Mouse (Mus musculus) kidney, embryonic 15.5 days (tissue): ENCODE measurements around the gene Eri3. TPM values are rescaled to one million over a fixed set of nuclear protein-coding genes. Genes with fewer than 3 reads are reported as not detected.

ENCODE experiments used
- ATAC-seq: fragments of 200-750 bp; cut with Nextera tagmentation; replicated peaks from 2 replicates; pipeline ENCODE4 v1.8.0; 2017; ENCODE audit warnings: moderate TSS enrichment; ENCODE audit not compliant: low FRiP score
- H3K27ac ChIP-seq: fragments of 300-500 bp; sonication (generic); 2 replicates; pipeline ENCODE4 v1.5.1; 2015; ENCODE audit warnings: mild to moderate bottlenecking, inconsistent platforms
- H3K27me3 ChIP-seq: fragments of 300-500 bp; sonication (generic); 2 replicates; pipeline ENCODE4 v1.6.1; 2015; ENCODE audit warnings: inconsistent platforms
- H3K36me3 ChIP-seq: fragments of 300-500 bp; sonication (generic); 2 replicates; pipeline ENCODE4 v1.6.1; 2015; ENCODE audit warnings: inconsistent platforms
- H3K4me1 ChIP-seq: fragments of 300-500 bp; sonication (generic); 2 replicates; pipeline ENCODE4 v1.6.1; 2015; ENCODE audit warnings: inconsistent platforms
- H3K4me2 ChIP-seq: fragments of 300-500 bp; sonication (generic); 2 replicates; pipeline ENCODE4 v1.6.1; 2015; ENCODE audit warnings: moderate library complexity, mild to moderate bottlenecking, inconsistent platforms
- H3K4me3 ChIP-seq: fragments of 300-500 bp; sonication (generic); replicated peaks from 2 replicates; pipeline ENCODE4 v1.5.1; 2015; ENCODE audit warnings: mild to moderate bottlenecking, inconsistent platforms
- H3K9ac ChIP-seq: fragments of 300-500 bp; sonication (generic); 2 replicates; pipeline ENCODE4 v1.6.1; 2015; ENCODE audit warnings: mild to moderate bottlenecking, inconsistent platforms
- H3K9me3 ChIP-seq: fragments of 300-500 bp; sonication (generic); replicated peaks from 2 replicates; pipeline ENCODE4 v1.6.1; 2016; ENCODE audit warnings: inconsistent platforms
- WGBS: fragments of 180-500 bp; shearing (Covaris S2); methylation state at CpG from one replicate; pipeline ENCODE4 v1.1.7; 2015; ENCODE audit warnings: mixed read lengths; 5-methylcytosine and 5-hydroxymethylcytosine counted together
- polyA plus RNA-seq: library from polyadenylated mRNA; unstranded; fragments of >200 nt; fragmentation: Nextera tagmentation; extraction: Ambion mirVana; gene quantifications from 2 replicates; pipeline ENCODE4 v1.2.1, GENCODE M21; 2015

The Eri3 gene
- polyA plus RNA-seq, 1 experiment from 2014 or later: 149 TPM

DNA sequence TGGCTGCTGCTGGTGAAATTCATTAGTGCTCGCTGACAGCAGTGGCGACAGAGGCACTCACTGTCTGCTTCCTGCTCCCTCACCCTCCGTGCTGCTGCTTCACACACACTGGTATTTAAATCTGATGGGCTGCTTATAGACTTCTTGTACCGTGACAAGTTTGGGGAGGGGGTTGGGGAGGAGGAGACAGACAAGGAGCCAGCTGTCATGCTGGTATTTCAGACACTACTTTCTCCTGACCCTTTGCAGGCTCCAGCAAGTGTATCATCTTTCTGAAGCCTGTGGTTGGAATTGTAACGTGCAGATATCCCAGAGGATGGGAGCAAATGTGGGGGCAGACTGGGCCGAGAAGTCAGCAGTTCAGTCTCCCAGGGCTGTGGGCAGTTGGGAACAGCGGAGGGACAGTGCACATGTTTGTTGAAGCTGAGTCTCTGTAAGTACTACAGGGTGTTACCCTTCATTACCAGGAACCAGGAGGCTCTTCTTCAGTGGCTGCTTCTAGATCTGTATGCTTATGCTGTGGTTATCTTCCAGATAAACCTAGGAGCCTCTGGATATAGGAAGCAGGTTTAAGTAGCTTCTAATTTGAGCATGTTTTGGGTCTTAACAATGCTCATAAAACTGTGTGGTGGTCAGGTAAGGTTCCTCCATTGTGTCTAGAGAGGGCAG is 59.3 kb downstream of the Eri3 start:
- ATAC-seq: peak; percentile 44
- no peak overlapping the region for H3K9ac ChIP-seq
- no peaks in the 10 kb centered on the region for H3K27me3 ChIP-seq
- no peak overlapping the region for H3K27ac ChIP-seq
- H3K4me3 ChIP-seq: no peak overlapping the region
- H3K36me3 ChIP-seq: peaks cover 46% of the 10 kb centered on the region
- peaks cover 40% of the 10 kb centered on the region for H3K4me1 ChIP-seq
- H3K4me2 ChIP-seq: no peak overlapping the region
- H3K9me3 ChIP-seq: no peaks in the 10 kb centered on the region
- 34% methylated on average over 7 of the region's 7 CpGs for WGBS

DNA sequence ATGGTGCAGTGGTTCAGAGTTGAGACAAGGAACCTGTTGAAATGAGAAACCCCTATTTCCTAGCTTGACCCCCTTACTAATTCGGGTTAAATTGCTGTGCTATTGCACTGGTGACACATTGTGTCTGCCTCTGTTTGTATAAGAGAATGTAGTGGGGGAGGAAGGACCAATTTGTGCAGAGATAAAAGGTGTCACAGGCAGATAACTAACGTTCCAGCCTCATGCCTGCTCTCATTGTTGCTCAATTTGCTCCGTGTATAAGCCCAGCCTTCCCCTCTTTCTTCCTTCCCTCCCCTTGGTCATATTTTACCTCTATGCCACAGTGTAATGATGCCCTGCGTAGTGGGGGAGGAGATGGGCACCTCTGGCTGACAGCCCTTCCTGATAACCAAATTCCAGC is 61.2 kb downstream of the Eri3 start:
- no peak for ATAC-seq
- H3K27me3 ChIP-seq: no peaks in the 10 kb centered on the region
- H3K4me3 ChIP-seq: no peak overlapping the region
- H3K4me2 ChIP-seq: no peak overlapping the region
- H3K27ac ChIP-seq: no peak overlapping the region
- 31% methylated on average over 4 of the region's 4 CpGs for WGBS
- H3K4me1 ChIP-seq: peaks cover 22% of the 10 kb centered on the region
- no peak overlapping the region for H3K9ac ChIP-seq
- H3K36me3 ChIP-seq: peaks cover 63% of the 10 kb centered on the region
- no peaks in the 10 kb centered on the region for H3K9me3 ChIP-seq

GRCm38 (mm10) chr4:117611814-117612213 is 61.6 kb downstream of the Eri3 start:
- H3K27me3 ChIP-seq: no peaks in the 10 kb centered on the region
- no peak overlapping the region for H3K27ac ChIP-seq
- no peak for ATAC-seq
- no peaks in the 10 kb centered on the region for H3K9me3 ChIP-seq
- H3K36me3 ChIP-seq: peaks cover 67% of the 10 kb centered on the region
- H3K4me1 ChIP-seq: peaks cover 21% of the 10 kb centered on the region
- H3K4me2 ChIP-seq: no peak overlapping the region
- WGBS: 39% methylated on average over 2 of the region's 2 CpGs
- H3K4me3 ChIP-seq: no peak overlapping the region
- no peak overlapping the region for H3K9ac ChIP-seq

DNA sequence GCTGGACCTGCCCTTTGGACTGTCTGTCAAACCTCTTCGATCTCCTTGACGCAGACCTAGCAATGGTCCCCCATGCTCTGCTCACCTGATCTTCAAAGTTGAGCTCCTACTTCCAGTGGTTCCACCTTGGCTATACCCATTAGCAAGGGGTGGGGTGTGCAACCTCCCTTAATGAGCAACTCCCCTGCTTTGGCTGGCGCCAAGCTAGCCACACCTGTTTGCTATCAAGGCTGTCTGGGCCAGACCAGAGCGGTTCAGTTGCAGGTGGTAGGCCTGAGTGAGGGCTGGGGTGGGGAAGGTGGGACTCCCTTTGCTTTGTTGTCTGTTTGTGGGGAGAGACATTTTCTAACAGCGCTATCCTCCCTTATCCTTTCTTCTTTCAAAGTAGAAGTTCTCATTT is 62.5 kb downstream of the Eri3 start:
- Histone ChIP-seq H3K27ac (no peak overlapping the region), H3K27me3 (no peaks in the 10 kb centered on the region), H3K4me1 (peaks cover 21% of the 10 kb centered on the region), H3K4me2 (no peak overlapping the region), H3K36me3 (peaks cover 68% of the 10 kb centered on the region), H3K9ac (no peak overlapping the region), H3K9me3 (no peaks in the 10 kb centered on the region), H3K4me3 (no peak overlapping the region)
- no peak for ATAC-seq
- WGBS: 93% methylated on average over 5 of the region's 5 CpGs

DNA sequence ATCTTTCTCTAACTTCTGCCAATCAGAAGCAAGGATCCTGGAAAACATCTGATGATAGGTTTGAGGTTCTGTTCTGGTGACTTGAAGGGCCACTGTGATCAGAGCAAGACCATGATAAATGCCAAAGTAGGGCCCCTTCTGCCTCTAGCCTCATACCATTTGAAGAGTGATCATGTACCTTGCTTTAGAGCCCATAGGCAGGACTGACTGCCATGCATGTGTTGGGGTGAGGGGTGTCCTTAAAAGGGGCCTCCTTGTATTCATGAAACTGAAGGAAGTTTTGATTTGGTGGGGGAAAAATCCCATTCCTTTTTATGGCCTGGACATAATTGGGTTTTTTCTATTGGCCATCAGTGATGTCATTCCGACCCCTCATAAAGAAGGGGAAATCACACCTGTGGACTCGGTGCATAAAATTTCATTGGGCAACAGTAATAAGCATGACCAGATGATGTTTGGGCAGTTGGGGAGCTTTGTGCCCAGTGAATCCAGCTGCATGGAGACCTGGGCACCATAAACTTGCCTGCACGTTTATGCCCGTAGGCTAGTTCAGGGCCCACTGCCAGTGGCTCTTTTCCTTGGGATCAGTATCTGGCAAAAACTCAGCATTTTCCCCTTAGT is 63.1 kb downstream of the Eri3 start:
- peaks cover 18% of the 10 kb centered on the region for H3K4me1 ChIP-seq
- no peak overlapping the region for H3K4me3 ChIP-seq
- H3K9ac ChIP-seq: no peak overlapping the region
- H3K4me2 ChIP-seq: no peak overlapping the region
- ATAC-seq: no peak
- H3K9me3 ChIP-seq: no peaks in the 10 kb centered on the region
- peaks cover 70% of the 10 kb centered on the region for H3K36me3 ChIP-seq
- H3K27ac ChIP-seq: no peak overlapping the region
- 91% methylated on average over 4 of the region's 4 CpGs for WGBS
- no peaks in the 10 kb centered on the region for H3K27me3 ChIP-seq

DNA sequence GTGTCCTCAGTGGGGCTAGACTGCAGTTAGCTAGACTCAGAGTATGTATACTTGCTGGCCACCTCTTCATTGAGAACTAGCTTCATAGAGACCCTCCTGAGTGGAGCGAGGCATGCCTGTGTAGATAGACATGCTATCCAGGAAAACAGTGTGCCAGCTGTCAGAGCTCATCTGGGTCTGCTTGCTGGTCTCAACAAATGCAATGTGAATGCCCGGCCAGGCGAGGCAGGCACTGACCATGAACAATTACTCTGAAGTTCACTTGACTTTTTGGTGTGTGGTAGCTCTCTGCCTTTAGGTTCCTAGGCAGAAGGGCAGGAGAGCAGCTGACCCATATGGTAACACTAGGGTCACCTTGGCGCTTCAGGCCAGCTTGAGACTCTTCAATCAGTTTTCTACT is 66.4 kb downstream of the Eri3 start:
- 88% methylated on average over 4 of the region's 4 CpGs for WGBS
- Histone ChIP-seq H3K4me3 (no peak overlapping the region), H3K4me1 (0 out of 2 replicates have a peak, but pooled peaks cover 5% of the 10 kb centered on the region), H3K4me2 (no peak overlapping the region), H3K36me3 (peaks cover 84% of the 10 kb centered on the region), H3K9me3 (no peaks in the 10 kb centered on the region), H3K27me3 (no peaks in the 10 kb centered on the region), H3K9ac (no peak overlapping the region), H3K27ac (no peak overlapping the region)
- ATAC-seq: no peak

- H3K4me2 ChIP-seq: no peak overlapping the region
- peaks cover 16% of the 10 kb centered on the region for H3K4me1 ChIP-seq
- no peak overlapping the region for H3K4me3 ChIP-seq
- peaks cover 52% of the 10 kb centered on the region for H3K36me3 ChIP-seq
- H3K9ac ChIP-seq: no peak overlapping the region
- H3K9me3 ChIP-seq: no peaks in the 10 kb centered on the region
- ATAC-seq: no peak
- 91% methylated on average over 5 of the region's 5 CpGs for WGBS
- no peaks in the 10 kb centered on the region for H3K27me3 ChIP-seq
- no peak overlapping the region for H3K27ac ChIP-seq
Measured at GRCm38 (mm10) chr4:117622270-117622669, 72.1 kb downstream of the Eri3 start.

- Histone ChIP-seq H3K4me1 (peaks cover 16% of the 10 kb centered on the region), H3K36me3 (peaks cover 48% of the 10 kb centered on the region), H3K9ac (no peak overlapping the region), H3K27ac (no peak overlapping the region), H3K4me2 (no peak overlapping the region), H3K9me3 (no peaks in the 10 kb centered on the region), H3K27me3 (no peaks in the 10 kb centered on the region), H3K4me3 (no peak overlapping the region)
- 78% methylated on average over 2 of the region's 2 CpGs for WGBS
- no peak for ATAC-seq
Measured at GRCm38 (mm10) chr4:117623025-117623424, 72.9 kb downstream of the Eri3 start.

- Histone ChIP-seq H3K36me3 (peaks cover 34% of the 10 kb centered on the region), H3K4me2 (no peak overlapping the region), H3K4me1 (peaks cover 21% of the 10 kb centered on the region), H3K4me3 (no peak overlapping the region), H3K27me3 (no peaks in the 10 kb centered on the region), H3K9ac (no peak overlapping the region), H3K27ac (peak overlapping the region; percentile 60; the same call in 1 of the 2 replicates), H3K9me3 (no peaks in the 10 kb centered on the region)
- 56% methylated on average over 5 of the region's 5 CpGs for WGBS
- ATAC-seq: peak; percentile 59; the same call in 1 of the 2 replicates
Measured at GRCm38 (mm10) chr4:117624660-117625059, 74.5 kb downstream of the Eri3 start.

DNA sequence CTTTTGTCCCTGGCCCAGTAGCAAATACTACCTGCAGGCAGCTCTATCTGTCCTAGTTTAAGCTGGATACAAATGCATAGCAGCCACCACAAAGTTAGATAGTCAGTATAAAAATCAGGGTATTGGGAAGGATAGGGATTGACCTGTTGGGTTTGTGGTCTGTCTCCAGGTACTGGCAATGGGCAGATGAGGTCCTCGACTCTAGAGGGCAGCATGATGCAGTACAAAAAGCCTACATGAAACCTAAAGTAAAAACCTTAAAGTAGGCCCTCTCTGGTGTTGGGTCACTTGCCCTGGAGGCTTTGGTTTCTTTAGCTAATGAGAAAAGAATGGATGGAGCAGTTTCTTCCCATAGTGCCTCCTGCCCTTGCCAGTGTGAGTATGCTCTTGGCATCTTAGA is 78.3 kb downstream of the Eri3 start:
- H3K4me1 ChIP-seq: peaks cover 27% of the 10 kb centered on the region
- no peak overlapping the region for H3K9ac ChIP-seq
- no peak for ATAC-seq
- H3K4me3 ChIP-seq: no peak overlapping the region
- no peak overlapping the region for H3K4me2 ChIP-seq
- no peak overlapping the region for H3K27ac ChIP-seq
- WGBS: 38% methylated on average over 1 of the region's 1 CpGs
- peaks cover 13% of the 10 kb centered on the region for H3K36me3 ChIP-seq
- H3K27me3 ChIP-seq: no peaks in the 10 kb centered on the region
- H3K9me3 ChIP-seq: no peaks in the 10 kb centered on the region

DNA sequence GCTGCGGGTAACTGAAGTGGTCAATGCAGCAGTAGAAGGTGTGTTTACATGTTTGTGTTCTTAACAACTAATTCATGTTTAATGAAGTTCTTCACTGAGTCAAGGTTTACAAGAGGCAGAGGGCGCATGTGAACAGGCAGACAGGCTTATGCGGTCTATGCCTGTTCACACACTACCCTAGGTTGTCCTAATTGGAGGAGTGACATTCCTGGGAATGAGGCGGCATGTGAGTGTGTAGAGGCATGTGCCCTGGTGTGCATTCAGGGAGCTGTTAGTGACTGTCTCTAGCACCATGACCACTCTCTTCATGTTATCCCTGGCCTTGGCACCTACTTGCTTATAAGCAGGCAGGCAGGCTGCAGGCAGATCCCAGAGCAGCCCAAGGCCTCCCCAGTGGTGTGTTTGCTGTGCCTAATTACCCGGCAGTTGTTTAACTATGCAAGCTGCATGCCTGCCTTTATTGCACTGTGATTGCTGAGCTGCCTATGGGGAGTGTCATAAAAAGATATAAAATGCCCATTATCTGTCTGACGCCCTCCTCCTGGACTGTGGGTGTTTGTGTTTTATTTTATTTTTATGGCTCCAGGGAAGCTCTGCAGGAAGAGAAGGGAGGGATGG is 80.0 kb downstream of the Eri3 start:
- ATAC-seq: no peak
- Histone ChIP-seq H3K4me2 (no peak overlapping the region), H3K9ac (no peak overlapping the region)

DNA sequence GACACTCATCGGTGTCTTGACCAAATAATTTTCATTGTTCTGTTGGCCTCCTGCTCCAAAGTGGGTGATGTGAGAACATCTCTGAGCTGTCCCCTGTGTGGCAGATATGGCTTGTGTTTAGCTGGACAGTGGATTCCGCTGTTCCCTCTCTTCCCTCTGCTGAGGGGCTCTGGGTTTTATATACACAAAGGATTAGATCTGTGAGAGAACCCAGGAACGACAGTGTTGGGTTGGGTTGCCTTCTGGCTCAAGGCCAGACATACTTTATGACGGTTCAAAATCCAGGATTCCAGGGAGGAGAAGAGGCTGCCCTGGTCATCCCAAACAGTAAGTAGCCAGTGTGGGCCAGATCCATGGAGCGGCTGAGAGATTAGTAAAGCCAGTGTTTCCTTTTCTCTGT is 83.4 kb downstream of the Eri3 start:
- WGBS: 74% methylated on average over 5 of the region's 5 CpGs

More for the DNA sequence above, 80.0 kb downstream of the Eri3 start:
- 55% methylated on average over 6 of the region's 6 CpGs for WGBS
- H3K27ac ChIP-seq: no peak overlapping the region
- no peaks in the 10 kb centered on the region for H3K9me3 ChIP-seq
- no peak overlapping the region for H3K4me3 ChIP-seq
- H3K36me3 ChIP-seq: peaks cover 14% of the 10 kb centered on the region; the same call in 1 of the 2 replicates
- no peaks in the 10 kb centered on the region for H3K27me3 ChIP-seq
- H3K4me1 ChIP-seq: peaks cover 16% of the 10 kb centered on the region

More for the DNA sequence above, 83.4 kb downstream of the Eri3 start:
- Histone ChIP-seq H3K27ac (no peak overlapping the region), H3K4me1 (peaks cover 22% of the 10 kb centered on the region), H3K27me3 (no peaks in the 10 kb centered on the region), H3K4me3 (no peak overlapping the region), H3K9ac (no peak overlapping the region), H3K9me3 (no peaks in the 10 kb centered on the region), H3K4me2 (no peak overlapping the region), H3K36me3 (0 out of 2 replicates have a peak, but pooled peaks cover 17% of the 10 kb centered on the region)
- ATAC-seq: no peak
